Mouse (Mus musculus) A20 (cell line): ENCODE measurements around the gene Ccdc114.
A peak's percentile ranks its signal among the peaks of the same experiment; 100 is the strongest.

Experiments
- DNase-seq: peaks from one replicate; pipeline ENCODE4 v3.0.0-alpha.2; 2011; ENCODE audit warnings: low read depth, low spot score

Gene Ccdc114

DNA sequence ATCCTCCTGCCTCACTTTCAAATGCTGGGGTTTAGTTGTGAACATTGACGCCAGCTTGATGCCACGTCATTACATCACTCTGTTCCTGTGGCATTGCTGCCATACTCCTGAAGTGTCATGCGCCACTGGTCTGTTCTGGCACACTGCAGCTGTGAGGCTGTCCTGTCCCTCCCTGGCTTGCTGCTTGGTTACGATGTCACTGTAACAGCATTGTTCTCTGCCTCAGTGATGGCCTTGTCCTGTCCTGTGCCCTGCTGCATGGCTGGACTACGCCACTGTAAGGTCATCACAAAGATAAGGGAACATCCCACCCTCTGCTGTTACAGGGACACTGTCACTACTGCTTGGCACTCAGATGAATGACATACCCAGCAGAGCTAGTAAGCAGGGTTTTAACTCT, 57.7 kb downstream of the Ccdc114 start:
- DNase-seq: no peak

DNA sequence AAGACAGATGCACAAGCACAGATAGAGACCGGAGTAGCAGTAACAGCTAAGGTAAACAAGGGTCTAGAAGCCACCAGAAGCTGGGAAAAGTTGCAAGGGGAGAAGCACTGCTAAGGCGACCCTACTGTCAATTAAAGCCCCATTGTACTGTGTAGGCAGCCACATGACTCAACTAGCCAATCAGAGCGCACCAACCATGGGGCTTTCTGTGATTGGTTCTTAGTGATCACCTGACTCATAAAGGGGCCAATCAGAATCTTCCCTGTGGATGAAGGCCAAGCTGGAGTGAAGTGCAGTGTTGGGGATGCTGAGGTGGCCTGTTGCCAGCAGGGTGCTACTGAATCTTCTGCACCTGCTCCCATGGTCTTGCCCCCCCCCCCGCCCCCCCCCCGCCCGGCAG, 63.0 kb downstream of the Ccdc114 start:
- DNase-seq: peak; percentile 31

DNA sequence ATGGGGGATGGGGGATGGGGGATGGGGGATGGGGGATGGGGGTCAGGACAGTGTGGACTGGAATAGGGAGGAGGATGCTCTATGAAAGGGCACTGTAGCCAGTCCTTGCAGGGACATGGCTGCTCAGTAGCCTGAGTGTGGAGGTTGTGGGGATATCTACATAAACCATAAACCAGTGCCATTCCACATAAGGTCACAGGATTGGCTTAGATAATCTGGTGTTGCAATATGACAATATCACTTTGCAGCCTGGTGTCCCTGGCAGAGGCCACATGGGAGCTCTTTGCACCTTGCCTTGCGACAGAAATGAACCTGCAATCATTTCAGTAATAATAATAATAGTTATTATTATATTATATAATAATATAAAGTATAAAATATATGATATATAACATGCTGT, 64.5 kb downstream of the Ccdc114 start:
- DNase-seq: no peak

DNA sequence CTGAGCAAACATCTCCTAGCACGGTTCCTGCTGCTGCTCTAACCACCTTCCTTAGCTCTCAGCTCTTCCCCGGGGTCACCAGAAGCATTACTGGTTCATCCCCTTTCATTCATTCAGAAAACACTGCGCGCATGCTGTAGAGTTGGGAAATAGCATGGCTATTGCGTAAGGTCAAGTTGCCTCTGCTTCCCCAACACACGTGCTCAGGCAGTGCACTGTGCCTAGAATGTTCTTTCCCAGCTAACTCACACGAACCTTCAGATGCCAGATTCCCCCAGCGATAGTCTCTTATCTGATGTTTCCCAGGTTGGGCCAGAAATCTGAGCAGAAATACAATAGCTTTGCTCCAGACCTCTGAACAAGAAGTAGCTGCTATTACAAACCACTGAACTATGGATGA, 68.6 kb downstream of the Ccdc114 start:
- DNase-seq: no peak
